Mouse (Mus musculus): ENCODE data around the gene Ace. TPM values are rescaled to one million over a fixed set of nuclear protein-coding genes. Genes with fewer than 3 reads are reported as not detected.

Gene Ace
- polyA plus RNA-seq, 1 experiment: 1.3 TPM

DNA sequence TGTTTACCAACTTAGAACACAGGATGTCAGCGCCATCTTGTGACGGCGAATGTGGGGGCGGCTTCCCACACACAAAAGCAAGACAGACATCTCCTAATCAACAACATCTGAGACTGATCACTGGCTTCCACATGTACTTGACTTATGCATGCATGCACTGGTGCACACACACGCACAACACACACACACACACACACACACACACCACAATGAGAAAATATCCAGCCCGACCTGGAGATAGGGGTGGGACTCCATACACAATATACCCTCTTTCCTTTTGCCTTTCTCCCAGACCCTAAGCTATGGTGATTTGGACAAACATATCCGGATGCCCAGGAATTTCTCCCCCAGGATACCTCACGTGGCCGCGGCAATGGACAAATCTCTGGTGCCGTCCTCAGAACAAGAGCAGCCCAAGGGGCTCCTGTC, 65.8 kb downstream of the Ace start:
- no peak overlapping the region for H3K4me3 ChIP-seq
- no peak overlapping the region for H3ac ChIP-seq (ENCODE audit: control insufficient read depth, insufficient read length)
- TF ChIP-seq POLR2AphosphoS2 (IDR thresholded peaks at IDR 0.05; ENCODE audit: insufficient read length, low read depth) (no peak), E2F4 (IDR thresholded peaks at IDR 0.05; ENCODE audit: insufficient read depth) (no peak), USF1 (IDR thresholded peaks at IDR 0.05; ENCODE audit: low read depth) (no peak), TCF3 (IDR thresholded peaks at IDR 0.05; ENCODE audit: insufficient read length, low read depth) (no peak), REST (IDR thresholded peaks at IDR 0.05; ENCODE audit: insufficient read depth, insufficient read length) (no peak), MYOD1 (IDR thresholded peaks at IDR 0.05; ENCODE audit: control insufficient read depth in 1 of 3, insufficient read length in 2 of 3, low read depth in 2 of 3) (no peak), MYOG (IDR thresholded peaks at IDR 0.05; ENCODE audit: control insufficient read depth in 1 of 3, insufficient read depth in 1 of 3, insufficient read length in 2 of 3, low read depth in 2 of 3) (no peak), TCF12 (IDR thresholded peaks at IDR 0.05; ENCODE audit: insufficient read depth, poor library complexity, severe bottlenecking) (no peak), MAX (IDR thresholded peaks at IDR 0.05; ENCODE audit: low read depth) (no peak), CEBPB (IDR thresholded peaks at IDR 0.05; ENCODE audit: insufficient read depth, poor library complexity, severe bottlenecking) (no peak), POLR2A (IDR thresholded peaks at IDR 0.05; ENCODE audit: insufficient read length, low read depth) (no peak), SRF (IDR thresholded peaks at IDR 0.05; ENCODE audit: control insufficient read depth, insufficient read length, low read depth) (no peak)
- no peaks in the 10 kb centered on the region for H3K36me3 ChIP-seq (ENCODE audit: control insufficient read depth, insufficient read depth)
- H3K79me2 ChIP-seq (ENCODE audit: control insufficient read depth, insufficient read depth): peaks cover 15% of the 10 kb centered on the region
- no peak overlapping the region for H3K4me2 ChIP-seq (ENCODE audit: low read depth)
- H3K27me3 ChIP-seq (ENCODE audit: control insufficient read depth, insufficient read depth, insufficient read length): no peaks in the 10 kb centered on the region

DNA sequence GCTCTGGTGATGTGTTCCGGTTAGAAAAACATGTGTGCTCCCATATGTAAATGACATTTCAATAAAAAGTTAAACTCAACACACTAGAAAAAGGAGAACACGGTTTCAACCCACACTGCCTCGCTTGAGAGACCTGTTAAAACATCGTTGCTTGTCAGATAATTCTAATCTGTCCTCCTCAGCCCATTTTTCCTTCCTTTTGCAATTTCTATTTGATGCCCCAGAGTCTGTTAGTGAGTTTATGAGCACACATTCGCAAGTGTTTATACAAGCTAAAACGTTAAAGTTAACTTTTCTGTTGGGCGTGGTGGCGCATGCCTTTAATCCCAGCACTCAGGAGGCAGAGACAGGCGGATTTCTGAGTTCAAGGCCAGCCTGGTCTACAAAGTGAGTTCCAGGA, 67.2 kb downstream of the Ace start:
- no peak for TF ChIP-seq MAX (IDR thresholded peaks at IDR 0.05; ENCODE audit: low read depth)
- no peak for TF ChIP-seq E2F4 (IDR thresholded peaks at IDR 0.05; ENCODE audit: insufficient read depth)
- TF ChIP-seq MYOG (IDR thresholded peaks at IDR 0.05; ENCODE audit: control insufficient read depth in 1 of 3, insufficient read depth in 1 of 3, insufficient read length in 2 of 3, low read depth in 2 of 3): no peak
- no peak for TF ChIP-seq POLR2A (IDR thresholded peaks at IDR 0.05; ENCODE audit: insufficient read length, low read depth)
- TF ChIP-seq REST (IDR thresholded peaks at IDR 0.05; ENCODE audit: insufficient read depth, insufficient read length): no peak
- no peak for TF ChIP-seq TCF3 (IDR thresholded peaks at IDR 0.05; ENCODE audit: insufficient read length, low read depth)
- no peak for TF ChIP-seq MYOD1 (IDR thresholded peaks at IDR 0.05; ENCODE audit: control insufficient read depth in 1 of 3, insufficient read length in 2 of 3, low read depth in 2 of 3)
- no peak for TF ChIP-seq CEBPB (IDR thresholded peaks at IDR 0.05; ENCODE audit: insufficient read depth, poor library complexity, severe bottlenecking)
- TF ChIP-seq SRF (IDR thresholded peaks at IDR 0.05; ENCODE audit: control insufficient read depth, insufficient read length, low read depth): no peak
- TF ChIP-seq TCF12 (IDR thresholded peaks at IDR 0.05; ENCODE audit: insufficient read depth, poor library complexity, severe bottlenecking): no peak
- no peak for TF ChIP-seq USF1 (IDR thresholded peaks at IDR 0.05; ENCODE audit: low read depth)
- TF ChIP-seq POLR2AphosphoS2 (IDR thresholded peaks at IDR 0.05; ENCODE audit: insufficient read length, low read depth): no peak
- H3K36me3 ChIP-seq (ENCODE audit: control insufficient read depth, insufficient read depth): no peaks in the 10 kb centered on the region
- H3K4me3 ChIP-seq: no peak overlapping the region
- H3K4me2 ChIP-seq (ENCODE audit: low read depth): no peak overlapping the region
- no peak overlapping the region for H3ac ChIP-seq (ENCODE audit: control insufficient read depth, insufficient read length)
- H3K79me2 ChIP-seq (ENCODE audit: control insufficient read depth, insufficient read depth): peaks cover 30% of the 10 kb centered on the region
- no peaks in the 10 kb centered on the region for H3K27me3 ChIP-seq (ENCODE audit: control insufficient read depth, insufficient read depth, insufficient read length)

DNA sequence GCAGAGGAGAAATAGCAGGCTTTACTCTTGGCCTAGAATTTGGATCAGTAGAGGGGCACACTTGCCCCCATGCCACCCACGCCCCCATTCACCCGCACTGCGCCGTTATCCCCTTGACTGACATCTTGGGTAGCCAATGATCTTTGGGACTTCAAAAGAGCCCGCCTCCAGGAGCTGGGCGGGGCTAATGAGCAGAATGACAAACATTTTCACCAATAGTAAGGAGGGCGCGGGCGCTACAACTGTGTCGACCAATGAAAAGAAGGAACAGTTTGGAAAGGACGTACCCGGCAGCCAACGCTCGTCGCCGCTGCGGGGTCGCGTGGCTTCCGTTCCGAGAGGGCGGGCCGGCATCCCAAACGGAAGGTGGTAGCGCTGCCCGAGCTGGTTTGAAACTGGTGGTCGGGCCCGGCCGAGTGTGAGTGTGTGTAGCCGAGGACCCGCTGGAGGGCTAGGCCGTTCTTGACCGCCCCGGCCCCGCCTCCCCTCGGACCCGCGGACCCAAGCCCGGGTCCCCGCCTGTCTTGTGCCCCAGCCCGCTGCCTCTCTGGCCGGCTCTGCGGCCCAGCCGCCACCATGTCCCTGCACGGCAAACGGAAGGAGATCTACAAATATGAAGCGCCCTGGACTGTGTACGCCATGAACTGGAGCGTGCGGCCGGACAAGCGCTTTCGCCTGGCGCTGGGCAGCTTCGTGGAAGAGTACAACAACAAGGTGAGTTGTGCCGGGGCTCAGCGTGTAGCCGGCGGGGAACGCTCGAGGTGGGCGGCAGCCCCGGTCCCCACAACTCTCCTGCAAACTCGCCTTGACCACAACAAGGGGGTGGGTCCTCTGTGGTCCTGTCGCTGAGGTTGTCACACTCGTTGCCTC, 69.0 kb downstream of the Ace start, which contains the start of gene Dcaf7:
Gene Dcaf7 (plus strand): TSS at position 325 of the 870 bp plus-strand sequence.
- no peak for TF ChIP-seq TCF3 (IDR thresholded peaks at IDR 0.05; ENCODE audit: insufficient read length, low read depth)
- TF ChIP-seq SRF (IDR thresholded peaks at IDR 0.05; ENCODE audit: control insufficient read depth, insufficient read length, low read depth): no peak
- peak; percentile 66 for TF ChIP-seq USF1 (IDR thresholded peaks at IDR 0.05; ENCODE audit: low read depth)
- no peak for TF ChIP-seq MYOD1 (IDR thresholded peaks at IDR 0.05; ENCODE audit: control insufficient read depth in 1 of 3, insufficient read length in 2 of 3, low read depth in 2 of 3)
- TF ChIP-seq POLR2AphosphoS2 (IDR thresholded peaks at IDR 0.05; ENCODE audit: insufficient read length, low read depth): peak; percentile 82
- no peak for TF ChIP-seq REST (IDR thresholded peaks at IDR 0.05; ENCODE audit: insufficient read depth, insufficient read length)
- no peak for TF ChIP-seq CEBPB (IDR thresholded peaks at IDR 0.05; ENCODE audit: insufficient read depth, poor library complexity, severe bottlenecking)
- peak; percentile 77 for TF ChIP-seq POLR2A (IDR thresholded peaks at IDR 0.05; ENCODE audit: insufficient read length, low read depth)
- no peak for TF ChIP-seq MYOG (IDR thresholded peaks at IDR 0.05; ENCODE audit: control insufficient read depth in 1 of 3, insufficient read depth in 1 of 3, insufficient read length in 2 of 3, low read depth in 2 of 3)
- TF ChIP-seq MAX (IDR thresholded peaks at IDR 0.05; ENCODE audit: low read depth): no peak
- TF ChIP-seq TCF12 (IDR thresholded peaks at IDR 0.05; ENCODE audit: insufficient read depth, poor library complexity, severe bottlenecking): no peak
- TF ChIP-seq E2F4 (IDR thresholded peaks at IDR 0.05; ENCODE audit: insufficient read depth): peak; percentile 63
- H3K4me3 ChIP-seq: peak within 1 kb of the TSS; percentile 87
- H3K79me2 ChIP-seq (ENCODE audit: control insufficient read depth, insufficient read depth): peaks cover 47% of the 10 kb centered on the region
- H3K27me3 ChIP-seq (ENCODE audit: control insufficient read depth, insufficient read depth, insufficient read length): no peaks in the 10 kb centered on the region
- H3K4me2 ChIP-seq (ENCODE audit: low read depth): peak within 1 kb of the TSS; percentile 99
- H3ac ChIP-seq (ENCODE audit: control insufficient read depth, insufficient read length): peak within 1 kb of the TSS; percentile 37
- no peaks in the 10 kb centered on the region for H3K36me3 ChIP-seq (ENCODE audit: control insufficient read depth, insufficient read depth)

DNA sequence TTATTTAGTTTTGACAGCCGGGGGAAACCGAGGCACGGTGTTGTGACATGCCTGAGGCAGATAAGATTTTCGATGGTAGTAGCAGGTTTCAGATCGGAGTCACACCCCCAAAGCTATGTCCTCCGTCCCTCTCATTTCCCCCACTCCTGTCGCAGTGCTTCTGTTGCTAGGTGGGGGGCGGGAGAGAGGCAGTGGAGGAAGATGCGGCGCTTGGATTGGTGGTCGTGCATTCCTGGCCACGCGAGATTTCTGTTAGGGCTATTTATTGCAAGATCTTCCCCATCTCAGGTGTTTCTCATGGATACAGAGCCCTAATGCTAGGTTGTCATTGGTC, 69.6 kb downstream of the Ace start:
- Histone ChIP-seq H3K4me2 (ENCODE audit: low read depth) (peak overlapping the region; percentile 99), H3ac (ENCODE audit: control insufficient read depth, insufficient read length) (peak overlapping the region; percentile 37), H3K36me3 (ENCODE audit: control insufficient read depth, insufficient read depth) (no peaks in the 10 kb centered on the region), H3K27me3 (ENCODE audit: control insufficient read depth, insufficient read depth, insufficient read length) (no peaks in the 10 kb centered on the region), H3K4me3 (peak overlapping the region; percentile 87), H3K79me2 (ENCODE audit: control insufficient read depth, insufficient read depth) (peaks cover 53% of the 10 kb centered on the region)
- TF ChIP-seq TCF12 (IDR thresholded peaks at IDR 0.05; ENCODE audit: insufficient read depth, poor library complexity, severe bottlenecking) (no peak), TCF3 (IDR thresholded peaks at IDR 0.05; ENCODE audit: insufficient read length, low read depth) (no peak), POLR2AphosphoS2 (IDR thresholded peaks at IDR 0.05; ENCODE audit: insufficient read length, low read depth) (no peak), POLR2A (IDR thresholded peaks at IDR 0.05; ENCODE audit: insufficient read length, low read depth) (no peak), USF1 (IDR thresholded peaks at IDR 0.05; ENCODE audit: low read depth) (no peak), E2F4 (IDR thresholded peaks at IDR 0.05; ENCODE audit: insufficient read depth) (no peak), MAX (IDR thresholded peaks at IDR 0.05; ENCODE audit: low read depth) (no peak), MYOD1 (IDR thresholded peaks at IDR 0.05; ENCODE audit: control insufficient read depth in 1 of 3, insufficient read length in 2 of 3, low read depth in 2 of 3) (no peak)

Other genes with a start within 250 kb of the Ace start
- gene Cyb561, start 14.6 kb upstream of the Ace start, polyA plus RNA-seq (2012; fragmentation: generic; extraction: Trizol): 1.5 TPM
- gene Ace3, start 26.7 kb downstream of the Ace start, polyA plus RNA-seq (2012; fragmentation: generic; extraction: Trizol): not detected
- not detected for gene Kcnh6, start 40.2 kb downstream of the Ace start, polyA plus RNA-seq (2012; fragmentation: generic; extraction: Trizol)
- 36.1 TPM for gene Dcaf7, start 68.9 kb downstream of the Ace start, polyA plus RNA-seq (2012; fragmentation: generic; extraction: Trizol)
- 21.2 TPM for gene Taco1, start 98.1 kb downstream of the Ace start, polyA plus RNA-seq (2012; fragmentation: generic; extraction: Trizol)
- 21.9 TPM for gene Map3k3, start 116.7 kb downstream of the Ace start, polyA plus RNA-seq (2012; fragmentation: generic; extraction: Trizol)
- not detected for gene Gm10840, start 192.9 kb downstream of the Ace start, polyA plus RNA-seq (2012; fragmentation: generic; extraction: Trizol)
- 36.4 TPM for gene Limd2, start 192.9 kb downstream of the Ace start, polyA plus RNA-seq (2012; fragmentation: generic; extraction: Trizol)
- gene Strada, start 234.2 kb downstream of the Ace start, polyA plus RNA-seq (2012; fragmentation: generic; extraction: Trizol): 25.9 TPM
- 31.6 TPM for gene Ccdc47, start 248.4 kb downstream of the Ace start, polyA plus RNA-seq (2012; fragmentation: generic; extraction: Trizol)
- gene Ddx42, start 249.0 kb downstream of the Ace start, polyA plus RNA-seq (2012; fragmentation: generic; extraction: Trizol): 22.0 TPM